Mouse (Mus musculus) forebrain, postnatal 0 days (tissue): Measurements from ENCODE around the gene Mapk1. TPM values are rescaled to one million over a fixed set of nuclear protein-coding genes. Genes with fewer than 3 reads are reported as not detected.

Source experiments
- ATAC-seq: fragments of 200-750 bp; cut with Nextera tagmentation; 2 replicates; pipeline ENCODE4 v1.8.0; 2017; ENCODE audit warnings: mild to moderate bottlenecking, moderate library complexity
- DNase-seq: peaks from one replicate; pipeline ENCODE4 v3.0.0-alpha.2; 2015
- H3K27ac ChIP-seq: fragments of 300-500 bp; sonication (generic); 2 replicates; pipeline ENCODE4 v1.5.1; 2014; ENCODE audit warnings: low read depth, mild to moderate bottlenecking, antibody characterized with exemption, low read length, moderate library complexity, mixed read lengths
- H3K27me3 ChIP-seq: fragments of 300-500 bp; sonication (generic); 2 replicates; pipeline ENCODE4 v1.6.1; 2014; ENCODE audit warnings: mild to moderate bottlenecking, low read length, mixed read lengths; ENCODE audit not compliant: insufficient read depth
- H3K36me3 ChIP-seq: fragments of 300-500 bp; sonication (generic); 2 replicates; pipeline ENCODE4 v1.6.1; 2014; ENCODE audit warnings: mild to moderate bottlenecking, moderate library complexity; ENCODE audit not compliant: insufficient read depth
- H3K4me1 ChIP-seq: fragments of 300-500 bp; sonication (generic); 2 replicates; pipeline ENCODE4 v1.6.1; 2014; ENCODE audit warnings: antibody characterized with exemption; ENCODE audit not compliant: insufficient read depth
- H3K4me2 ChIP-seq: fragments of 300-500 bp; sonication (generic); 2 replicates; pipeline ENCODE4 v1.6.1; 2014; ENCODE audit warnings: low read depth, mild to moderate bottlenecking, moderate library complexity
- H3K4me3 ChIP-seq: fragments of 300-500 bp; sonication (generic); 2 replicates; pipeline ENCODE4 v1.5.1; 2014; ENCODE audit warnings: low read depth, low read length, mixed read lengths
- H3K9ac ChIP-seq: fragments of 300-500 bp; sonication (generic); 2 replicates; pipeline ENCODE4 v1.6.1; 2014; ENCODE audit warnings: mild to moderate bottlenecking
- H3K9me3 ChIP-seq: fragments of 300-500 bp; sonication (generic); 2 replicates; pipeline ENCODE4 v1.6.1; 2016; ENCODE audit warnings: low read length
- CTCF ChIP-seq: sonication (generic); IDR thresholded peaks from 2 replicates; pipeline ENCODE4 v1.5.1; 2016; ENCODE audit warnings: antibody characterized with exemption, control low read depth, low read depth
- WGBS: fragments of 180-500 bp; shearing (Covaris S2); extraction: QIAGEN DNeasy Blood & Tissue Kit; methylation state at CpG from one replicate; pipeline ENCODE4 v1.1.7; 2014; 5-methylcytosine and 5-hydroxymethylcytosine counted together
- polyA plus RNA-seq: library from polyadenylated mRNA; unstranded; fragments of >200 nt; fragmentation: Nextera tagmentation; extraction: Ambion mirVana; gene quantifications from 2 replicates; pipeline ENCODE4 v1.2.1, GENCODE M21; 2015
- total RNA-seq: library from RNA; depleted of rRNA; stranded (reverse); fragments of >200 nt; gene quantifications from 2 replicates; pipeline ENCODE4 v1.2.3, GENCODE M21; 2014

Gene Mapk1
- total and polyA plus RNA-seq, 2 experiments from 2014 or later = 207 to 231 TPM

DNA sequence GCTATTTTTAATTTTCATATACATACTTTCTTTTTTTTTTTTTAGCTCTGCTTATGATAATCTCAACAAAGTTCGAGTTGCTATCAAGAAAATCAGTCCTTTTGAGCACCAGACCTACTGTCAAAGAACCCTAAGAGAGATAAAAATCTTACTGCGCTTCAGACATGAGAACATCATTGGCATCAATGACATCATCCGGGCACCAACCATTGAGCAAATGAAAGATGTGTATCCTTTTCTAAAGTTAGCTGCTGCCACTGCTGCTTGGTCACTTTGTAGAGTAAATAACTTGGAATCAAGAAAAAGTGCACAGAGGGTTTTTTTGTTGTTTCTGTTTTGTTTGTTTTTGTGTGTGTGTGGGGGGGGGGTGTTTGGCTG is 32.7 kb downstream of the Mapk1 start:
- Histone ChIP-seq H3K4me1 (no peaks in the 10 kb centered on the region), H3K4me3 (no peak overlapping the region), H3K36me3 (peaks cover 25% of the 10 kb centered on the region), H3K27ac (no peak overlapping the region), H3K27me3 (no peaks in the 10 kb centered on the region), H3K9me3 (no peaks in the 10 kb centered on the region), H3K4me2 (no peak overlapping the region), H3K9ac (no peak overlapping the region)
- no peak for ATAC-seq
- no peak for DNase-seq
- no peak for TF ChIP-seq CTCF
- WGBS = 92% methylated on average over 3 of the region's 3 CpGs

DNA sequence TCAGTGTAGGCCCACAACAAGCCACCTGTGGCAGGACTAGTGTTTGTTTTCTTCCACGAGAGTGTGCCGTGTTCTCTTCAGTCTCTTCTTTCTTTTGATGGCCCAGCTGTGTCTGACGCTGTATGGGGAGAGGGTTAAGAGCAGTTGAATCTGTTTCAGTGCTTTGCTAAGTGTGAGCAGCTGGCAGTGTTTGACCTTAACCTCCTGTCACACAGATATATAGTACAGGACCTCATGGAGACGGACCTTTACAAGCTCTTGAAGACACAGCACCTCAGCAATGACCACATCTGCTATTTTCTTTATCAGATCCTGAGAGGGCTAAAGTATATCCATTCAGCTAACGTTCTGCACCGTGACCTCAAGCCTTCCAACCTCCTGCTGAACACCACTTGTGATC is 34.9 kb downstream of the Mapk1 start:
- Histone ChIP-seq H3K9me3 (no peaks in the 10 kb centered on the region), H3K27ac (no peak overlapping the region), H3K4me1 (no peaks in the 10 kb centered on the region), H3K27me3 (no peaks in the 10 kb centered on the region), H3K9ac (no peak overlapping the region), H3K36me3 (peaks cover 25% of the 10 kb centered on the region), H3K4me2 (no peak overlapping the region), H3K4me3 (no peak overlapping the region)
- 79% methylated on average over 6 of the region's 6 CpGs for WGBS
- no peak for DNase-seq
- ATAC-seq = no peak
- no peak for TF ChIP-seq CTCF

- no peaks in the 10 kb centered on the region for H3K27me3 ChIP-seq
- H3K4me1 ChIP-seq = no peaks in the 10 kb centered on the region
- H3K36me3 ChIP-seq = peaks cover 27% of the 10 kb centered on the region
- no peak overlapping the region for H3K27ac ChIP-seq
- no peak for TF ChIP-seq CTCF
- no peak overlapping the region for H3K4me2 ChIP-seq
- DNase-seq (no peak), ATAC-seq (peak; percentile 51)
- WGBS = 64% methylated on average over 3 of the region's 3 CpGs
- no peak overlapping the region for H3K4me3 ChIP-seq
- no peaks in the 10 kb centered on the region for H3K9me3 ChIP-seq
- no peak overlapping the region for H3K9ac ChIP-seq
These were observed 41.4 kb downstream of the Mapk1 start for GRCm38 (mm10) chr16:17024469-17025148.

DNA sequence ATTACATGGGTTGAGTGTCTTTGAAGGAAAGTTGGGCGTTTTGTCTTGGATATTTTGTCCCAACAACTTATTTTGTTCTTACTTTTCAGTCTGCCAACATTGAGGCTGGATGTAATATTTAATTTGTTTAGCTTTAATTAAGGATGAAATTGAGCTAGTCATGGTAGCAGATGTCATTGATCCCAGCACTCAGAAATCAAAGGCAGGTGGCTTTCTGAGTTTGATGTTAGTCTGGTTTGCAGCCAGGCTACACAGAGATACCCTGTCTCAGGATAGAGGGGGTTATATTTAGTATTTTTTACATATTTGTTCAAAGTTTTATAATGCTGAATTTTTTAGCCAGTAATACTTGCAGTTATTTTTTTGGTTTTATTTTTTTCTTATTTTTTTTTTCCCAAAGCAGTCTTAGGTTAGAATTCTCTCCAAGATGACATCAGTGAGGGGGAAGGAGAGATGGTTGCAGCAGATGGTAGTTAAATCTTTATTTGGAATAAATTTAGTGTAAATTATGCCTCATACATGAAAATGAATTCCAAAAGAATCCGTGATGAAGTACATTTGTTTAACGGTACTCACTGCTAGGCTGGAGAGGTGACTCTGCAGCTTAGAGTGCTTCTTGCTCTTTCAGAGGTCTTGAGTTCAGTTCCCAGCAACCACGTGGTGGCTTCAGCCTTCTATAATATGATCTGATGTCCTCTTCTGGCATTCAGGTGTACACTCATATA is 47.0 kb downstream of the Mapk1 start:
- whole genome bisulfite sequencing = 43% methylated on average over 4 of the region's 4 CpGs
- H3K4me3 ChIP-seq = no peak overlapping the region
- no peaks in the 10 kb centered on the region for H3K4me1 ChIP-seq
- no peak for TF ChIP-seq CTCF
- ATAC-seq (peak; percentile 82), DNase-seq (peak; percentile 49)
- no peak overlapping the region for H3K9ac ChIP-seq
- no peak overlapping the region for H3K27ac ChIP-seq
- H3K27me3 ChIP-seq = no peaks in the 10 kb centered on the region
- H3K9me3 ChIP-seq = no peaks in the 10 kb centered on the region
- no peak overlapping the region for H3K4me2 ChIP-seq
- H3K36me3 ChIP-seq = peaks cover 33% of the 10 kb centered on the region

DNA sequence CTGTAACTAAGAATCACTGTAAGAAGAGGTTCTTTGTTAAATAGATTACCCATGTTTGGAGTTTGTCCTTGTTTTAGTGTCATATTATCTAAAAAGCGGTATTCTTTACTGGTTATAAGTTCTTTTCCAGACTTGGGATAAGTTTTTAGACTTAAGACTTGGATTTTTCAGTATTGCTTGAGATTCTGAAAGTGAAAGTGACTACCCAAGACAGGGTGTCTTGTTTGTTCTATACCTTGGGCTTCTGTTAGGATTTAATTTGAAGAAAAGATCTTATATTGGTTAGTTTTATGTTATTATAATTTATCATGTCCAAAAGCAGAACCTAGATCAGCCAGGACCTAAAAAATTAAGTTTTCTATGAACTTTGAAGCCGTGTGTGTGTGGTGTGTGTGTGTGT is 50.6 kb downstream of the Mapk1 start:
- peaks cover 30% of the 10 kb centered on the region for H3K36me3 ChIP-seq
- WGBS = 96% methylated on average over 2 of the region's 2 CpGs
- no peaks in the 10 kb centered on the region for H3K4me1 ChIP-seq
- H3K27ac ChIP-seq = no peak overlapping the region
- H3K9ac ChIP-seq = no peak overlapping the region
- no peak for TF ChIP-seq CTCF
- H3K27me3 ChIP-seq = no peaks in the 10 kb centered on the region
- no peak overlapping the region for H3K4me3 ChIP-seq
- no peaks in the 10 kb centered on the region for H3K9me3 ChIP-seq
- DNase-seq (no peak), ATAC-seq (no peak)
- no peak overlapping the region for H3K4me2 ChIP-seq

DNA sequence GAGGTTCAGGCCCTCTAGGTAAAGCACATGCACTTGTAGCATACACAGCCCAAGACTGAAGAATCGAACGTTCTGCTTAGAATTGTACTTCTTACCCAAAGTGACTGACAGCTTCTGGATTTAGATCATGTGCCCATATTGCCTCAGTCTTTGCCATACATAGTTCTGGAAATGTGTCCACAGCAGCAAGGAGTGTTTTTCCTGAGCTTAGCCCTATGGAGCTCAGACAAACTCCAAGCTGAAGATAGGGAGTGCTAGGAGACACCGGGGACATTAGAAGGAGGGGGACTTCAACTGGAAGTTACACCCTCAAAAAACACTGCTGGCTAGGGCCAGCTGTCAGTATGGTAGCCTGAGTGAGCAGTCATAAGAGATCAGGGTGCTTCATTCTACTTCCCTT is 57.5 kb downstream of the Mapk1 start:
- Histone ChIP-seq H3K36me3 (peaks cover 42% of the 10 kb centered on the region), H3K9ac (no peak overlapping the region), H3K27ac (no peak overlapping the region), H3K27me3 (no peaks in the 10 kb centered on the region), H3K9me3 (no peaks in the 10 kb centered on the region), H3K4me1 (no peaks in the 10 kb centered on the region), H3K4me3 (no peak overlapping the region), H3K4me2 (no peak overlapping the region)
- DNase-seq = no peak
- TF ChIP-seq CTCF = no peak
- 80% methylated on average over 3 of the region's 3 CpGs for WGBS
- no peak for ATAC-seq

- Histone ChIP-seq H3K27me3 (no peaks in the 10 kb centered on the region), H3K36me3 (peaks cover 36% of the 10 kb centered on the region), H3K9ac (no peak overlapping the region), H3K27ac (no peak overlapping the region), H3K4me1 (no peaks in the 10 kb centered on the region), H3K4me3 (no peak overlapping the region), H3K4me2 (no peak overlapping the region), H3K9me3 (no peaks in the 10 kb centered on the region)
- WGBS = 78% methylated on average over 1 of the region's 1 CpGs
- ATAC-seq (no peak), DNase-seq (no peak)
- TF ChIP-seq CTCF = no peak
These were observed 58.2 kb downstream of the Mapk1 start for GRCm38 (mm10) chr16:17041417-17041816.
